Mouse (Mus musculus): ENCODE measurements at regions not wholly inside any gene's neighbourhood (a gene's known extent, or its start where the extent isn't known, plus 50 kb on each side); places are given as distances from the start of the nearest gene placed in this dataset.

DNA sequence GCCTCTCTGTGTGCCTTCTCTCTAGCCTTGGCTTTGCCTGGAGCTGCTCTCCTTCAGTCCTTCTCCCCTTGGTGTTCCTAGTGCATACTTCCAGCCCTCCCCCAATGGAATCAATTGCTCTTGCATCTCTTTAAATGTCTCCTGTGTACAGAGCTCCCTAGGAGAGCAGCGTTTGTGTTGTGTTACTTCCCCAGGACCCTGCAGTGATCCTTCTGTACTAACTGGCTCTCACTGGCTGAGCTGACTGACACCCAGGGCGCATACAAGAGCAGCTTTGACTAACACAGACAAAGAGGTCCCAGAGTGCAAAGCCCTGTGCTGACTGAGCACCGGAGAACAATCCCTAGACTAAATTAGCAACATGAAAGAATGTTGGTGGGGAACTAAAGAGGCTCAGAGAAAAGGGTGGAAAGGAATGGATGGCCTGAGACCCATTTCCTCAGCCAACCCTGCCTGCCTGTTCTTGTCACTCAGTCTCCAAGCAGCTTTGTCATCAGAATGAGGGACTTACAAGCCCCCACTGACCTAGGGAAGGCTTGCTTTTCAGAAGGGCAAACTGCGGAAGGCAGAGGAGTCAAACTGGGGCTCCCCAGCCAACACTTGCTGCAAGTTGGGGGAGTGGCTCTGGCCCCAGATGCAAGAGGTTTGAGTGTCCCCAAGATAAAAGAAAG is 476.4 kb upstream of the Tmem132c start:
- H3K36me3 ChIP-seq (ENCODE audit: control insufficient read depth in 1 of 2, insufficient read depth in 2 of 2, low read length in 2 of 2), result no peaks in the 10 kb centered on the region
- no peaks in the 10 kb centered on the region for H3K27me3 ChIP-seq (ENCODE audit: control insufficient read depth in 1 of 2, insufficient read depth in 2 of 2, low read length in 2 of 2)
- no peak for TF ChIP-seq POLR2A (IDR thresholded peaks at IDR 0.05; ENCODE audit: control insufficient read depth in 1 of 2, insufficient read depth in 1 of 2, low read depth in 1 of 2, low read length in 2 of 2, poor library complexity in 1 of 2)
- no peak for TF ChIP-seq POLR2AphosphoS2 (IDR thresholded peaks at IDR 0.05; ENCODE audit: low read length)
- no peak for TF ChIP-seq ZC3H11A (IDR thresholded peaks at IDR 0.05; ENCODE audit: low read depth, low read length)
- TF ChIP-seq RCOR1 (IDR thresholded peaks at IDR 0.05; ENCODE audit: low read depth, low read length), result no peak
- TF ChIP-seq MYC (IDR thresholded peaks at IDR 0.05; ENCODE audit: low read depth, low read length), result no peak
- TF ChIP-seq UBTF (IDR thresholded peaks at IDR 0.05; ENCODE audit: borderline replicate concordance, insufficient read depth, low read depth, low read length), result no peak
- TF ChIP-seq SIN3A (IDR thresholded peaks at IDR 0.05; ENCODE audit: low read length), result no peak
- TF ChIP-seq TBP (IDR thresholded peaks at IDR 0.05; ENCODE audit: low read depth, low read length), result no peak
- TF ChIP-seq GABPA (IDR thresholded peaks at IDR 0.05; ENCODE audit: low read depth, low read length), result no peak
- no peak for TF ChIP-seq MEF2A (IDR thresholded peaks at IDR 0.05; ENCODE audit: extremely low read depth, insufficient replicate concordance, low read depth, low read length, poor library complexity, severe bottlenecking)
- no peak for TF ChIP-seq MAFK (IDR thresholded peaks at IDR 0.05; ENCODE audit: borderline replicate concordance, low read depth, low read length)
- TF ChIP-seq GATA1 (IDR thresholded peaks at IDR 0.05; ENCODE audit: low read depth, low read length), result no peak
- no peak for TF ChIP-seq TAL1 (IDR thresholded peaks at IDR 0.05; ENCODE audit: low read length)
- TF ChIP-seq E2F4 (IDR thresholded peaks at IDR 0.05; ENCODE audit: borderline replicate concordance, low read depth, low read length), result no peak
- H3K4me3 ChIP-seq (ENCODE audit: control insufficient read depth in 1 of 2, insufficient read depth in 1 of 2, low read depth in 2 of 2, low read length in 2 of 2), result no peak overlapping the region
- no peaks in the 10 kb centered on the region for H3K4me1 ChIP-seq (ENCODE audit: control insufficient read depth in 1 of 2, insufficient read depth in 2 of 2, low read length in 2 of 2)
- no peaks in the 10 kb centered on the region for H3K79me2 ChIP-seq (ENCODE audit: control insufficient read depth, insufficient read depth, low read length, poor library complexity)
- no peaks in the 10 kb centered on the region; the same call in 1 of the 2 replicates for H3K9me3 ChIP-seq (replicated peaks; ENCODE audit: insufficient read depth, low read length)
- H3K27ac ChIP-seq (ENCODE audit: control insufficient read depth, low read depth, low read length), result no peak overlapping the region
- H3K9ac ChIP-seq (ENCODE audit: control insufficient read depth, low read depth, low read length, poor library complexity, severe bottlenecking), result no peak overlapping the region
- DNase-seq (ENCODE audit: low read depth, low spot score), result no peak

DNA sequence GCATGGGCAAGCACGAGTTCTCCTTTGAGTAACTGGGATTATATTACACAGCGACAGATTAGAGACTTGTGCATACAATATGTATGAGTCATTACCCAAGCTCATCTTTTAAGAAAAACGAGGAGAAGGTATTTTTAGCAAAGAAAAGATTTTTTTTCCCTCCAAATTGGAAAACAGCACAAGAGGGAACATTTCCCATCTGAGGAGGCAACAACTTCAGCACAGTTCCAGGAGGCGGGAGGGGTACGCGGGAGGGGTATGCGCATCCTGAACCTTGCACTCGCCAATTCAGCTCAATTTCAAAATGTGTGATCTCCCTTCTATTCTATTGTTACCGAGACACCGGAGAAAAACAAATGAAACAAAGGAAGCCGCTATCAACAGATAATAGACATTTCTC is 472.6 kb upstream of the Tmem132c start:
- Histone ChIP-seq H3K27ac (ENCODE audit: control insufficient read depth, low read depth, low read length) (no peak overlapping the region), H3K4me1 (ENCODE audit: control insufficient read depth in 1 of 2, insufficient read depth in 2 of 2, low read length in 2 of 2) (no peaks in the 10 kb centered on the region), H3K27me3 (ENCODE audit: control insufficient read depth in 1 of 2, insufficient read depth in 2 of 2, low read length in 2 of 2) (no peaks in the 10 kb centered on the region), H3K36me3 (ENCODE audit: control insufficient read depth in 1 of 2, insufficient read depth in 2 of 2, low read length in 2 of 2) (no peaks in the 10 kb centered on the region), H3K9ac (ENCODE audit: control insufficient read depth, low read depth, low read length, poor library complexity, severe bottlenecking) (no peak overlapping the region), H3K79me2 (ENCODE audit: control insufficient read depth, insufficient read depth, low read length, poor library complexity) (no peaks in the 10 kb centered on the region), H3K4me3 (ENCODE audit: control insufficient read depth in 1 of 2, insufficient read depth in 1 of 2, low read depth in 2 of 2, low read length in 2 of 2) (no peak overlapping the region), H3K9me3 (replicated peaks; ENCODE audit: insufficient read depth, low read length) (no peaks in the 10 kb centered on the region; the same call in 1 of the 2 replicates)
- DNase-seq (ENCODE audit: low read depth, low spot score), result no peak
- TF ChIP-seq SMC3 (IDR thresholded peaks at IDR 0.05; ENCODE audit: low read depth, low read length) (no peak), ETS1 (IDR thresholded peaks at IDR 0.05; ENCODE audit: low read depth, low read length) (no peak), RAD21 (IDR thresholded peaks at IDR 0.05; ENCODE audit: low read depth, low read length) (no peak), MAZ (IDR thresholded peaks at IDR 0.05; ENCODE audit: low read depth, low read length) (no peak), NELFE (IDR thresholded peaks at IDR 0.05; ENCODE audit: low read depth, low read length) (no peak), TAL1 (IDR thresholded peaks at IDR 0.05; ENCODE audit: low read length) (no peak), EP300 (IDR thresholded peaks at IDR 0.05; ENCODE audit: low read depth in 1 of 2, low read length in 2 of 2) (no peak), MEF2A (IDR thresholded peaks at IDR 0.05; ENCODE audit: extremely low read depth, insufficient replicate concordance, low read depth, low read length, poor library complexity, severe bottlenecking) (no peak)
